Mouse (Mus musculus) urinary bladder, postnatal 10 days (tissue): ENCODE measurements around the gene Atp2a1.

Experiments used
- DNase-seq: peaks from one replicate; pipeline ENCODE4 v3.0.0; 2022; ENCODE audit warnings: low spot score

The Atp2a1 gene

DNA sequence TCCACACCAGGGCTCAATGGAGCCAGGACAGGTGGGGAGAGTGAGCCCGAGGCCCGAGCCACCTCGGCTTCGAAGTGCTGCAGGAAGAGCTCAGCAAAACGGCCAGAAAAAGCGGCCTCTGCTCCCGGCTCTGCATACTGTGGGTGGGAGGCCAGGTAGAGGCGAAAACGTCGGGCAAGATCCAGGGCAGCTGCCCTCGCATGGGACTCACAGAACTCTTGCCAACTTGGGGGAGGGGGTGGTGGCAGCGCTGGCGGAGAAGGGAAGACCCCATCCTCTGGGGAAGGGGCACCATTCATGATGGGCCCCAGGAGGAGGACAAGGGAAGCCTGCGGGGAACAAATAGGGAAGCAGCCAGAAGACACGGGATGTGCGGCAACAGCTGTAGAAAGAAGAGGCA, 9.8 kb upstream of the Atp2a1 start:
- DNase-seq, result no peak

DNA sequence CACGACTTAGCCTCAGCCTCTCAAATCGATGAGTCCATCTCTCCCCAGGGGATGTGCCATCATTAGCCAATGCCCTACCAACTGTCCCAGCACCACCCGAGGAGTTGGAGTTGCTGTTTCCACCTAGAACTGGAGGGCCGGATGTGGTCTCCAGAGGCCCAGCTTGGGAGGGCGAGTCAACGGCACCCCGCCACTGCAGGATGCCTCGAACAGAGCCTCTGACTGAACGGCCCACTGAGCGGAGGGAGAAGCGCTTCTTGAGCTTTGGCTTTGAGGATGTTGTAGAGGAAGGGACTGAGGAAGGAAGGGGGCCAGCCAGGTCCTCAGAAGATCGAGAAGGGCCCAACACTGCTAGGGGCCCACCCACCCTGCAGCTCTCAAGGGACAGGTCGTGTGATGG, 9.4 kb upstream of the Atp2a1 start:
- no peak for DNase-seq

GRCm38 (mm10) chr7:126471853-126472252, 8.9 kb upstream of the Atp2a1 start:
- DNase-seq, result no peak

DNA sequence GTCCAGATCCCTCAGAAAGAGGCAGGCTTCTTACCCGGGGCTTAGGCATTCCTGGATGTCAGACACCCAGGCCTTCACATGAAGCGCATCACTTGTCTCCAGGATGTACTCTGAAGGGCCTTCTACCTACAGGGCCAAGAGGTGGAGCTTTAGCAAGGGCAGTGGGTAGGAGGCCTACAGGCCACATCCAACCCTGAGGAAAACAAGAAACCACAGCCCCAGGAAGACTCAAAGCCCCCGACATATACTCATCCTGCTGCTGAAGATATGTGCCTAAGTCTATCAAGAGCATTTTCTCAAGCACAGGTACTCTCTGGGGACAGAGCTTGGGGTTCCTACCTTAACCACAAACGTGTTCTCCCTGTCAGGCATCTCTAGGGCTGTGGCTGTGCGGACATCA, 8.5 kb upstream of the Atp2a1 start:
- no peak for DNase-seq

DNA sequence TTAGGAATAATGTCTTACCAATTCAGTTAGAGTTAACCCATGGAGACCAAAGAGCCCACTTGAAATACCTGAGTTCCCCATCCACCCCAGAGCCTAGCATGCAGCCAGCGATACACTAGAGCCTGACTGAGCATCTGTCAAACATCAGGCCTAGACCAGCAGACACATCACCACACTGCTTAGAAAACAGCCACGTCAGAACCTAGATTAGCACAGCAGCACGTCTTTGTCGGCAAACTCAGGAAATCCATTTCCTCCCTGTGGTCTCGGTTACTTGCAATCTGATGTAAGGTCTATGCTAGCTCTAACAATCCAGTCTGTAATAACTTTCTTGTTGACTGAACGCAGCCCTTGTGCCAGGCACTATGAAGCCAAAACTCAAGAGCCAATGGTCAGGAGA, 7.2 kb upstream of the Atp2a1 start:
- no peak for DNase-seq

GRCm38 (mm10) chr7:126467834-126468627, 5.1 kb upstream of the Atp2a1 start:
- DNase-seq, result no peak

DNA sequence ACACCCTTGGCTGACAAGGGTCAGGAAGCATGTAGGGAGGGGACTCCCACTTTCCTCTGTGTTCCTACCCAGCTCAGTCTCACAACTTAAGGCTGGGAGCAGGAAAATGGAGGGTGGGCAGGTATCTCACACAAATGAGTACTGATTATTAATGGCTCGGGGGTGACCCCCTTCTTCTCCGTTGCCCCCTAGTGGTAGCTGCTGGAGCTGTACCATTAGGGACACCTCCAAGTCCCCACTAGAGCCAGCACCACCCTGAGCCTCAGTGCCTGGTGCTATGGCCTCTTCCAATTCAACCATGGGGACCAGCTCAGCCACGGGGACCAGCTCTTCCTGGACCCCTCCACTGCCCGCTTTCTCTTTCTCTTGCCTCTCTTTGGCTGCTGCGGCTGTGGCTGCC, 4.4 kb upstream of the Atp2a1 start:
- DNase-seq, result no peak

GRCm38 (mm10) chr7:126466707-126467106, 3.8 kb upstream of the Atp2a1 start:
- DNase-seq, result no peak

DNA sequence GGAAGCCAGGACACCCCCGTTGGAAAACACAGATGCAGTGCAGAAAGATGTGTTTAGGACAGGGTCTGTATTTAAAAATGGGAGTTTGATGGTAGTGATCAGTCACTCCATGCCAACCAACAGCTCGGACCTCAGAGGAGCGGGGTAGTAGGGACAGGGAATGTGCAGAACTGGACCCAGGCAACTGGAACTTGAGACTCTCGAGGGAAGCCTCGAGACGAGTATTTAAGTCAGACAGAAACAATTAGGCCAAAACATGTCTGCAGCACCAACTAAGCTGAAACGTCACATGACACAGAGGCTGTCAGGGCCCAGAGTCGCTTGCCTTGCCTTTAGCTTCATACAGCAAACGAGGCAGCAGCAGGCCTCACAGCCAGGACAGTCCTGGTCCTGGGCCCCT, 3.2 kb upstream of the Atp2a1 start:
- DNase-seq, result no peak

GRCm38 (mm10) chr7:126465246-126466030, 2.5 kb upstream of the Atp2a1 start:
- no peak for DNase-seq

GRCm38 (mm10) chr7:126464836-126465235, 1.9 kb upstream of the Atp2a1 start:
- no peak for DNase-seq

DNA sequence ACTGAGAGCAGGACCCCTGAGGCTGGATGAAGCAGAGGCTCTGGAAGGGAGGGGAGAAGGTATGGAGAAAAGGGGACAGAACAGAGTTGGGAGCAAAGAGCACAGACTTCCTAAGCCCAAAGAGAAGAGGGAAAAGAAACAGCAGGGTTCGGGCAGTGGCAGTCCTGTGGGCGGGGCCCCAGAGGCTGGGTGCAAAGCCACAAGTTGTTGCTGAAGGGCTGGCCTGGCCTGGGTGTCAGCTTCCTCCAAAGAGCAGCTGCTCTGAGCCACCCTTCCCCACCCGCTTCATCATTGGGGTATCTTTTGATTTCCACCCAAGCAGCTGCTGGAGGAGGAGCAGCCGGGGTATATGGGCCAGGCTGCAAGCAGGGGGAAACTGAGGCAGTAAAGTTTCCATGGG, 1.2 kb upstream of the Atp2a1 start:
- DNase-seq, result no peak

DNA sequence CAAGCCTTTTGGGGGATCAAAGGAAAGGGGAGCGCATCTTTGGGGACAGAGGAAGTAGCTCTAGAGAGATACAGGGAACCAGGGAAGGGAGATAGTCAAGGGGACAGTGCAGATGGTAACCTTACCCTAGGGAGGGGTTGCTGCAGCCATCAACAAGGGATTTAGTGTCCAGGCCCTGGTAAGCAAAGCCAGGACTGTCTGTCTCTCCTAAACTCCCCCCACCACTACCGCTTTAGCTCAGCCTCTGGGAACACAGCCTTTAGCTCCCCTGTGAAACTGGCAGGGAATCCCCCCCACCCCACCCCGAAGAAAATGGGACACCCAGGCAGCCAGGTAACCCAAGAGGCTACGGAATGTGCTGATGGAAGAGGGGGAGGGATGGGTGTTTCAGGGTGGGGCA, 639 bp upstream of the Atp2a1 start:
- DNase-seq, result no peak

DNA sequence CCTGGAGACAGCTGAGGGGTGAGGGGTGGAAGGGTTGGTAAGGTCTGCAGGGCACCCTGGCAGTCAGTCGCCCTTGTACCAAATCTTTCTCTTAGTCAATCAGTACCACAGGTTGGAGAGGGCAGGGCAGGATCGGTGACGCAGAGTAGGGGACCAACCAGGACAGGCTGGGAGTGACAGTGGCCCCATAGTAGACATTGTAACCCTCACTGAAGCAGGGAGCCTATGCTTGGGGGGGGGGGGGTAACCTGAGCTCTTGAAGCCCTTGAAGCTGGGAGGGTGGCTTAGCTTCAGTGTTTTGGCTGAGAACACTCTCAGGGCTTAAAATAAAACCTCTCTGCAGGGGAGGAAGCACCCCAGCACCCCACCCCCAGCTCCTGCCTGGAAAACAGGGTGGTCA, 1.3 kb downstream of the Atp2a1 start:
- DNase-seq, result no peak

DNA sequence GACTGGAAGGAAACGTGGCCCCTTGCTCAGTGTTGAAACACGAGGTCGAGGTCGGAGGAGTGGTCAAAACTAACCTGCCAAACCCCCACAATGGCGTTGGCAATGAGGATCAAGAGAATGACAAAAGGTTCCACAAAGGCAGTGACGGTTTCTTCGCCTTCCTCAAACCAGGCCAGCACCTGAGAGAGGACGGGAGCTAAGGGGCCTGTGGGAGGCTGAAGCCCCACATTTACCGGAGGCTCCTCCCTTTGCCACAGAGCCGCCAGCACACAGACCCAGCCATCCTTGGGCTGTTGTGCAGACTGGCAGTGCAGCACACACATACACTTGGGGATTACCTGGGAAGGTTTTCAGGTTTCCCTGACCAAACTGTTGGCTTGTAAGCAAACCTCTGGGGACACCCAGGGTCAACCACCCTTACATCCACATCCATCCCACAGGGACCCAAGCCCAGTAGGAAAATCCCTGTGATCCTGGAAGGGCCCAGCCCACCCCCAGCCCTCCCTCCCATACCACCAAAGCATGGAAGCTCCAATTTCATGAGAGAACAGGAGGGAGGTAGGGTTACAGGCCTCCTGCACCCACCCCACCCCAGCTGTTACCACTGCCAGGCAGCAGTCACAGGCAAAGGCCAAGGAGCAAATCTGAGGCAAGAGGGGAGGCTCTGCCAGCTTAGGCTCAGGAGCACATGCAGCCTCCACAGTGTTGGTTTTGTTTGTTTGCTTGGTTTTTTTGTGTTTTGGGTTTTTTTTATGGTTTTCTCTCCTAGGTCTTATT, 2.1 kb downstream of the Atp2a1 start:
- DNase-seq, result no peak

GRCm38 (mm10) chr7:126458844-126459618, 3.9 kb downstream of the Atp2a1 start:
- DNase-seq, result no peak

DNA sequence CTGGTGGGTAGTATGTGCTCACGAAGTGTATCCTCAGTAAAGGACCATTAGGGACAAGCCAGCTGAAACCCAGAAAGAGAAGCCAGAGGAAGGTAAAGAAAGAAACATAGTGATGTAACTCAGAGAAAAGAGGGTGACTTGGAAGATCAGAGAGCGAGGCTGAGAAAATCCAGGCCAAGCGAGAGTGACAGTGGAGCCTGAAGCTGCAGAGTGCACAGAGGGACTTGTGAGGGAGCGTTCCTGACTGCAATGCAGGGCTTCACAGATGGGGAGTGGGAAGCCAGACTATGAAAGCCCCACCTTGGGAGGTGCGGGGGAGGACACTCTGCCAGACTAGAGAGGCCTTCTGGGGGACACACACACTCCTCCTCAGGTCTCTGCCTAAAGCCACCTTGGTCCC, 4.7 kb downstream of the Atp2a1 start:
- no peak for DNase-seq

GRCm38 (mm10) chr7:126456382-126457266, 6.3 kb downstream of the Atp2a1 start:
- no peak for DNase-seq

DNA sequence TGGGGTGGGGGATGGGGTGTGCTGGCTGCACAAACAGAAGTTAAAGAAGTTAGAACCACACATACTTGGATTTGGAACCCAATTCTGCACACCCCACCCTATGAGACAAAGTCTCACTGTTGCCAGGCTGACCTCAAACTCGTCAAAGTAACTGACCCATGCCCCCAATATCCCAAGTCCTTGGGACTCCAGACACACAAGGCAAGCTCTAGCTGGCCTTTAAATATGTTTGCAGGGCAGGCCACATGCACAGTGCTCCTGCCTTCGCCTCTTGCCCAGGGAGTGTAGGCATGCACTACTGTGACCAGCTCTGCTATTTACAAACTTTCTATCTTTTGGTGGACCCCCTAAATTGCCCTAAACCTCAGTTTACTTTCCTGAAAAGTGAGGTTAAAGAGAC, 7.7 kb downstream of the Atp2a1 start:
- no peak for DNase-seq

- DNase-seq, result no peak
Observed at GRCm38 (mm10) chr7:126453861-126454260, 9.0 kb downstream of the Atp2a1 start.

DNA sequence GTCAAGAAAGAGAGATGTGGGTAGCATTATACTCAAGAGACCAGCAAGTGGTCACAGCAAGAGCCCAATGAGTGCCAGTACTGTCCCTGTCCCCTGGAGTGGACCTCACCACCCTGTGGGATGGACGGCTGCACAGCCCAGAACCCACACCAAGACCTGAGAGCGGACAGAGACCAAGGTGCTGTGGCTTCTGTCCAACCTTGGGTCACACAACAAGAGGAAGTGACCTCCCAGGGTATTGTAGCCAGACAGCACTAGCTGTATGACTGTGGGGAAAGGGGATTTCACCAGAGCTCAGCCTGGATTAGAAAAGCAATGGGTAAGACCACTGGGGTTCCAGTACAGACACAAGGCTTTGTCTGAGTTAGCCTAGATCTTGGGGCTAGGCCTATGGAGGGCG, 10.7 kb downstream of the Atp2a1 start:
- no peak for DNase-seq
